Mouse (Mus musculus): ENCODE results near the gene Olfr111.

DNA sequence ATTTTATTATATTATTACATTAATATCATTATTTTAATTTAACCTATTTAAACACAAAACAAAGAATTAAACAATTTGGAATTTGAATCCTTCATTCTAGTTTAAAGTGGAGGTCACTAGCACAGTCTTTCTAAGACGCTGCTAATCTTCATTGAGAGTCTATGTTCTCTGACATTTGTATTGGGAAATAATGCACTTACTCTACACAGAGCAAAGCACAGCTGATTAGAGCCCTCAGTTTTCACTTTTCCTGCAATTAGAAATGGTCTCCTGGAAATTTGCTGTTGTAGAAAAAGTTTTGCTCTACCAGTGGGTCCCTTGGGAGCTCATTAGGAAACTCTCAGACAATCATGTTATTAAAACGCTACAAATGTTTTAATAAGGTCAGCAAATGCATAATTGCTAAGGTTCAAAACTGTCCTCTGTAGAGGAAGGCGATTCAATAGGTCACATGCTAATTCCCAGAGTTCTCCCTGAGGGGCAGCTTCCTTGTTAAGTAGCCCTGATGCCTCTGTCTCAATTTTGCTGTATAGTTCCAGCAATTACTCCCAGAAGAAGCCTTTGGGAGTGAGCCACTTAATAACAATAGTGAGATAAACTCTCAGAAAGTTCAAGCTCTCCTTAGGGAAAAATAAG lies 36.1 kb downstream of the Olfr111 start:
- TF ChIP-seq CTCF (IDR thresholded peaks at IDR 0.05; ENCODE audit: low read depth) (no peak), EP300 (IDR thresholded peaks at IDR 0.05; ENCODE audit: low read depth) (no peak)
